Mouse (Mus musculus) MEL-GATA-1-ER (cell line): Measurements from ENCODE around the gene Chpf.

Source experiments
- DNase-seq: peaks from one replicate; pipeline ENCODE4 v3.0.0-alpha.2; 2012; ENCODE audit warnings: low read depth; ENCODE audit errors: extremely low read depth

Chpf gene

DNA sequence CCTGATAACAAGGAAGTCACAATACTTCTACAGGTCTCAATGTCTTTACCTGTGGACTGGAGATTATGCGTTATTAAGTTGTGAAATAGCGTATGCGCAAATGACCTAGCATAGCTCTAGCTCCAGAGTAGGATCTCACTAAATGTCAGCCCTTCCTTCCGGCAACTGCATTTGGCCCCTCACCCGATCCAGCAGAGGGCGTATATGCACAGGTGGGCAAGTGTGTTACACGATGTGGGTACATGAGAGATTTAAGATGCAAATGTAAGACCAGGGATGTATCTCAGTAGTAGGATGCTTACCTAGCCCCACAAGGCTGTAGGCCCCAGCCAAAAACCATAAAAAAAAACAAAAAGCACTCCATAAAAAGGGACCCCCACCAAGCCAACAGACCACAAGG is 20.3 kb upstream of the Chpf start:
- DNase-seq, result no peak

DNA sequence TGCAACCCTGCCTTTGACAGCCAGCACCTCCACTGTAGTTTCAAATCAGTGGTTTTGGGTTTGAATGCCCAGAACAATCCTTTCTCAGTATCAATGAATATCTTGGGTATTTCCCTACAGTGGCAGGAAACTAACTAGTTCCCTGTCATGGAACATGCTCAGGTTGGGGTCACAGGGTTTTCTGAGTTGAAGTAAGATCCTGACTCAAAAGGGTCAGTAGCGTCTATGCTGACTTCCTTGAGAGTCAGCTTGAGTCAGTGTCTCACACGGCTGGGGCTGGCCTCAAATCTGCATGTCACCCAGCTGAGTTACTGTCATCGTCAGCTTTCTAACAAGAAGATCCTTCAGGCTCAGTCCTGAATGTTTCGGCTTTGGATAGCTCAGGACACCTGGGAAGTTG is 19.8 kb upstream of the Chpf start:
- DNase-seq, result no peak

DNA sequence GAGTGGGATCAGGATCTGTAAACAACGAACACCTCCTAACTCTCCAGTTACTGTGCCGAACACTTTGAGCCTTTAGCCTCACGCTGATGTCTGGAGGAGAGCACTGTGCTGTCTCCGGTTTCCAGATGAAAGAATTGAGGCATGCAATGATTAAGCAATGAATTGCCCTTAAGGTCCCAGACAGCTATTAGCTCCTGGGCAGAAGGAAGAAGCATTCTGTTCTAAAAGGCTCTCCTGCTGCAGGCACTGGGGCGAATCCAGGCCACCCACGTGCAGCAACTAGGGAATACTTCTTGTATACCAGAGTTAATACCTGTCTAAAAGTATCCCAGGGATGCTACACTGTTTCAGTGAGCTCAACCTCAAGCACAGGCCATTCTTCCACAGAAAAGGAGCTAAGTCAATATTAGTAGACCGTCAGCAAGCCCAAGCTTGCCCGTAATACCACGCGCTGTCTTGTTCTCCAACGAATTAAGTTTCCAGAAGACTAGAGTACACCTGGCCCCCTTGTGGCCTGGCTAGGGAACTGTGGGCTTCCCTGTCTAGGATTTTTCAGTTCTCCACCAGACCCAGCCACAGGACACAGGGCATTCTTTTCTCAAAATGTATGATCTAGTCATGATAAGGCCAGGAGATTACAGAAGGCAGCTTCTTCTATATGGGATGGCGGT is 15.9 kb upstream of the Chpf start:
- no peak for DNase-seq

DNA sequence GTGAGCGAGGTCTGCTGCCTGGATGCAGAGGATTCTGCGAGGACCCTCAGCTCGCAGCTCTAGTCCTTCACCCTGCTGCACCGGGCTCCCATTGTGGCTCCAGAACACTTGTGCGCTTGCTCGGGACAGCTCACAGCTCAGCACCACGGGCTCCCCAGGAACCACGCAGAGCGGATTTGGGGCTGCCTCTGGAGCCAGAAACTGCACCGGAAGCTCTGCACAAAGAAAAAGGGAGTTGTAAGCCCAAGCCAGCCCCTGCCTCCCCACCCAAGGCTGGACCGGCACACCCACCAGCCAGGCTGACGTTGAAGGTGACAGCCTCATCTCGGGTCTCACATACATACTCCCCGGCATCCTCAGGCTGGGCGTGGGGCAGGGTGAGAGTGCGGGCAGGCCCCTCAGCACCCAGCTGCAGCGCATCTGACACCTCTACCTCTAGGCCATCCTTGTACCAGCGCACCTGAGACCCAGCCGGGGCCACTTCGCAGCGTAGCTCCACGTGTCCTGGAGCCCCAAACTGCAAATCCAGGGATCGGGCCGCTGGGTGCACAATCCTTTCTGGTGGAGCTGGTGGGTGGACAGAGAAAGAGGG is 13.6 kb upstream of the Chpf start:
- no peak for DNase-seq

DNA sequence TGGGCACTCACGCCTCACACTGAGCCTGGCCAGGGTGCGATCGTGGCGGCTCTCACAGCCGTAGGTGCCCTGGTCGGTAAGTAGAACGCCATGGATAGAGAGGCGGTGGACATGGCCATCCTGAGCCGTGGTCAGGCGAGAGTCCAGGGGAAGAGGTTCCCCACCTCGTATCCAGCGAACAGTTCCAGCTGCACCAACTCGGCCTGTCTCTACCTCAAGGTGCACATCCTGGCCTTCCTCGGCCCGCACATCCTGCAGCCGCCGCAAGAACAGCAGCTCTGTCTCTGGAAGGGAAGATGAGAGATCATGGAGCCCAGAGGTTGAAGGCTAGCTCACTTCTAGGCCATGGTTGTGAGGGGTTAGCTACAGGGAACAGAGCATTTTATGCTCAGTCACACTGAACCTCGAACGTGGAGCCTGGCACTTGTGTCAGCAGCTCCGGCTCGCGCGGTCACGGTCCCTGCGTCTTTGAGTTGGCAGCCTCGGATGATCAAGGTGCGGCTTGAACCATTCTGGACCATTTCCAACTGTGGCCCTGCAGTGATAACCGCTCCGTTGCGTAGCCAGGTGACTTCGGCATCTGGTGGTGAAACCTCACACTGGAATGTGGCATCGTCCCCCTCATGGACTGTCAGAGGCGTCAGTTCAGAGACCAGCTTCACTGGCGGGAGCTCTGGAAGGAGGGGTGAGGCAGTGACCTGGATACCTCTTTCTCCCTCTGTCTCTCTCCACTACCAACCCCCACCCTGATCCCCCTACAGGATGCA is 11.9 kb upstream of the Chpf start:
- DNase-seq, result no peak

DNA sequence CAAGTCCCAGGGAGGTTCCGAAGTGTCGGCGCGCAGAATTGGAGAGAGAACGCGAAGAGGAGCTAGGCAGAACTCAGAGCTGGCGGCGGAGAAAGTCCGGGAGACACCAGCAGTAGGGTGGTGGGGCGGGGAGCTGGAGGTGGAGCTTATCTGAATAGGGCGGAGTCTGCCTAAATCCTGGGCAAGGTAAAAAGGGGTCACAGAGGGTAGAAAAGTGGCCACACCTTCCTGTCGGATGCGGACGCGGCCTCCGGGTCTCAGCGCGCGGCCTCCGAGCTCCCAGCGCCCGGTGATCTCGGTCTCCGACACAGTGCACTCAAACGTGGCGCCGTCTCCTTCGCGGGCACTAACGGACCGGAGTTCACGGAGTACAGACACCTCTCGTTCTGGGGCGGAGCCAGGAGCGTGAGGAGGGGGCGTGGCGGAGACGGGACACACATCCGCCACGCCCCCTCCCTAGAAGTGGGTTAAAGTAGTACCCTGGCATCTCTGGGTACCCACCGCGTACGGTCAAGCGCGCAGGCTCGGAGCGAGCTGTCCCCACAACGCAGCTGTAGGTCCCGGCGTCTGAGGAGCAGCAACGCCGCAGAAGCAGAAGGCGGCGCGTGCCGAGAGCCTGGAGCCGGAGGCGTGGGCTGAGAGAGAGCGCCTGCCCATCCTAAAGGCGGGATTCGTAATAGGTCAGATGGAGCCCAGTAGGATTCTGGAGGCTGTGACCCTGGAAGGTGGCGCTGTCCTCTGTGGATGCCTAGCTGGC is 8.5 kb upstream of the Chpf start:
- peak; percentile 62 for DNase-seq

DNA sequence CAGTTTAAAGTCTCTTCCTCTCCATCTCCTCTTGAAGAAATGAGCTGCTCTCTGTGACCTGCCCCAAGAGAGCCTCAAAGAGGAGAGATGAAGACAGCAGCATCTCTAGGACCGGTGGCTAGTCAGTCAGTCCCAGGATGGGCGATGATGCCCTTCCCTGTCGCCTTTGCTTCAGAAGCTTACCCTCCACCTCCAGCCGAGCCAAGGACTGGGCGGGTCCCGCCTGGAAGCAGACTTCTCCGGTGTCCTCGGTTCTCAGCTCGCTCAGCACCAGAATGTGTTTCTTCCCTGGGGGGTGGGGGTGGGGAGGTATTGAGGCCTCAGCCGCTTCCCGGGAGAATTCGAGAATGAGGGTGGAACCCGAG is 7.9 kb upstream of the Chpf start:
- no peak for DNase-seq

DNA sequence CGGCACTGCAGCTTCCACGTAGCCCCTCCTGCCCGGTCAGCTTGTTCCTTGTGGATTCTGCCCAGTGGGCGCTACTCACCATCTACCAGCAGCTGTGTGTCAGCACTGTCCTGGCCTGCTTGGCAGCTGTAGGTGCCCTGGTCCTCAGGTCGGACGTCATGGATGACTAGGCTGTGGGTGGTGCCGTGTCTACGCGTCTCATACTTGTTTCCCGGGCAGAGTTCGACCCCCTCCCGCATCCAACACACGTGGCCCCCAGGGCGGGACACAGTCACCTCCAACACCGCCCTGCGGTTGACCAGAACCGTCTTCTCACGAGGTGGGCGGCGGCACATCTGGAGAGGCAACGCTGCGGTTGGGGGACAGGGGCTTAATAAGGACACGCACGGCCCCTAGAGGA is 7.5 kb upstream of the Chpf start:
- DNase-seq, result no peak

DNA sequence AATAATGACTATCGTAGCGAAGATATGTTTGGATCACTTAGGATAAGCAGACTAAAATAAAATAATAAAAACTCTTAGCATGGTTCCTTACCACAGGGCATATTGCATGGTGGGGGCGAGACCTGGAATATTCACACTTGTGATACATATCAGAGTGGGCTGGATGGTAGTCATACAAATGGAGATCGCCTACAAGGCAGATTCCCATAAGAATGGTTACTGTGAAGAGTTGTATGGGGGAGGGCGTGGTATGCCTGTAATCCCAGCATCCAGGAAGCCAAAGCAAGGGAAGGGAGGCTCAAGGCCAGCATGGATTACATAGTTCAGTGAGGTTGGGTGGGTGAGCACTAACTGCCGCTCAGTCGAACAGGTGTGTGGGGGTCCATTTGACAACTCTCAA is 1.6 kb upstream of the Chpf start:
- no peak for DNase-seq

DNA sequence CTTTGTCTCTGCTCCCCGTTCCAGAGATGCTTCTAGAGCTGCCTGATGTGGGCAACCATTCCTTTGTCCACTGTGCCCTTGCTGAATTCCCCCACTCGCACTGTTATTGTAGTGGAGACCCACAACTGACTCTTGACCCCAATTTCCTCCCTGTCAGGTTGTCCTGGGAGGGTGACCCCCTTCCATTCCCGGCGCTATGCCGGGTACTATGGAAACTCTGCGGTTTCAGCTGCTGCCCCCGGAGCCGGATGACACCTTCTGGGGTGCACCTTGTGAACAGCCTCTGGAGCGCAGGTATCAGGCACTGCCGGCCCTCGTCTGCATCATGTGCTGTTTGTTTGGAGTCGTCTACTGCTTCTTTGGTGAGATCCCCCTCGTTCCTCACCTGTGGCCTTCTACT is 929 bp upstream of the Chpf start:
- no peak for DNase-seq

DNA sequence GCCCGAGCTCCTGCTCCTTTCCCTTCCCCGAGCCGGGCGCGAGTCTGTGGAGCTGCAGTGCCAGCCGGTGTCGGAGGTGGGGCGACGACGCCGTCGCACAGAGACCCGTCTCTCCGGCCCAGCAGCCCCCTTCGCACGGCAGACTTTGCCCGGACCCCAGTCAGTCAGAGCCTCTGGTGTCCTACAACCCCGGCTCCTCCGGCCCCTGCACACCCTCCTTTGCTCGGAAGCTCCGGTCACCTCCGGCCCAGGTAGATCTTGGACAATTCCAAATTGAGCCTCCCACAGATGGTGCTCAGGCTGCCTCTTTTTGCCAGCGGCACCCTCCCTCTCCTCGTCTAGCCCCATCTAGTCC is 505 bp upstream of the Chpf start:
- DNase-seq, result no peak

DNA sequence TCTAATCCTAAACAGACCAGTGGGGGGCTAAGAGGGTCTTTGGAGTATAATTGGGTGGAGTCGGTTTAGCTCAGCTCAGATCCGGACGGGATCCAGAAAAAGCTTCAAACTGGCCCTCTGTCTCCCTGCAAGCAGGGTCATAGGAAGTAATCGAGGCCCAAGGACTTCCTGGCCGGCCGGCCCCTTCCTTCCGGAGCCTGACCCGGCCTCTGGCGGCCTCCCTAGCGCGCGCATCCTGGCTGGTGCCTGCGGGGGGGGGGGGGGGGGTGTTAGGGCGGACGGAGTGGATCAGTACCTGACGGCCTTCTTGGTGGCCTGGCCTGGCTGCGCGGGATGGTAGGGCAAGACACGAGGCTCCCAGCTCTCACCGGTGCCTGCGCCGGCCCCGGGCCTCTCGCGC is 610 bp downstream of the Chpf start:
- no peak for DNase-seq

DNA sequence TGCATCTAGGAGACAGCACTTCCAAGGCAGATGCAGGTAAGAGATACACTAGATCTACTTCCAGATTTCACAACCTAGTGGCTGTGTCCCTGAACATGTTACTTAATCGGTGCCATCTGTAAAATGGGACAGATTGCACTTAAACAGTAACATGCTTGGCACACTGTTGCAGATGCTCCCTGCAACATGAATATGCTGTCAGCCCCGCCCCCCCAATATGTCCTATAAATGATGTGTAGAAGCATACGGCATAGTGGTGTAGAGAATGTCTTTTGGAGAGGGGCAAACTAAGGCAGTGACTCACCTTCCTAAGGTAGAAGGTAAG is 1.2 kb downstream of the Chpf start:
- no peak for DNase-seq

DNA sequence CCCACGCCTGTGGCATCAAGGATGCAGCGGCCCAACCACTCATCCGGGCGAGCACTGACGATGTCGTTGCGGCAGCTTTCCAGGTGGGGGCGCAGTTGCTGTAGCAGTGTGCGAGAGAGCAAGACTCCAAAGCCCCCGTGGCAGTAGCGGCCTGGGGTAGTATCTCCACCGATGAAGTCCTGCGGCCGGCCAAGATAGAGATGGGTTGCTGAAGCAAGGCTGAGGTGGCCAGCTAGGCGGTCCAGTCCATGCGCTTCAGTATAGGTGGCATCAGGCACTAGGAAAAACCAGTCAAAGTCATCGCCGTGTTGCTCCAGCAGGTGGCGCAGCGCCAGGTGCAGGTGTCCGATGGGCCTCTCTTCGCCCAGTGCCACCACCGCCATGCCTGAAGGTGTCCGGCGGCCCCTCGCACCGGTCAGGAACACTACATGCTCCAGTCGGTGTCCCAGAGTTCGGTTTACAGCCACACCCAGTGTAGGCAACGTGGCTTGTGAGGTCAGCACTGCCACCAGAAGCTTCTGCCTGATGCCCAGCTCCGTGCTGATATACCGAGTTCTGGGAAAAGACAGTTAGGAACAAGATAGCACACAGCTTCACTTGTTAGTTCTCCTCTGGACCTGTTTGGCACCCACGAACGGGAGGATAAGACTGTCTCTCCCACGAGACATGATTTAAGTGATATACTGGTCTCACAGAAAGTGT is 1.7 kb downstream of the Chpf start:
- peak; percentile 62 for DNase-seq

DNA sequence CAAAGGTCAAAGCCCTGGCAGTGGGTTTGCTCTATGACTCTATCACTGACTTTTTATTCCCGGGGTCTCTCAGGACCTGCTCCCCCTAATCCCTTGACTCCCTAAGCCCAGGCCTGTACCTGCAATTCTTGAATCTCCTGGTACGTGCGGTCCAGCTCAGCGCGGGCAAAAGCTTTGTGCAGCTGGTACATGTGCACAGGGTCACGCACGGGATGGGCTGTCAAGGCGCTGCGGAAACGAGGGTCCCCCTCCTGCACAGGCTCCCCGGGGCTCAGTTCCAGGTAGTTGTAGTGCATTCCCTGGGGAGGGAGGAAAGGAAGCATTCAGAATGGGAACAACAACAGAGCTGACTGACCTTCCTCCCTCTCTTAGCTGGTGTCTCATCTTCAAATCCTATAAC is 2.7 kb downstream of the Chpf start:
- no peak for DNase-seq

DNA sequence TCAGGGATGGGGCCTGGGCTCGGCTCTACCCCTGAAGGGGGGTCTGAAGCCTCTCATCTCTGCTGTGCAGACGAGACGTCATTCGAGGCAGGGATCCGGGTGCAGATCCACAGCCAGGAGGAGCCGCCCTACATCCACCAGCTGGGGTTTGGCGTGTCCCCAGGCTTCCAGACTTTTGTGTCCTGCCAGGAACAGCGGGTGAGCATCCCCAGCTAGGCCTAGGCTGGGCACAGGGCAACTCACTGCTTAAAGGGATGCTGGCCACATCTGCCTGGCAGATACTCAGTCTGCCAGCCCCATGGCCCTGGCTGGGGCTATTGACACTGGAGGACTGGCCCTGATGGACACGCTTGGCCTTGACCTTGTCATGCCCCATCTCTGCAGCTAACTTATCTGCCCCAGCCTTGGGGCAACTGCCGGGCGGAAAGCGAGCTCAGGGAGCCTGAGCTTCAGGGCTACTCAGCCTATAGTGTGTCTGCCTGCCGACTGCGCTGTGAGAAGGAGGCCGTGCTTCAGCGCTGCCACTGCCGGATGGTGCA is 9.8 kb downstream of the Chpf start:
- DNase-seq, result no peak

DNA sequence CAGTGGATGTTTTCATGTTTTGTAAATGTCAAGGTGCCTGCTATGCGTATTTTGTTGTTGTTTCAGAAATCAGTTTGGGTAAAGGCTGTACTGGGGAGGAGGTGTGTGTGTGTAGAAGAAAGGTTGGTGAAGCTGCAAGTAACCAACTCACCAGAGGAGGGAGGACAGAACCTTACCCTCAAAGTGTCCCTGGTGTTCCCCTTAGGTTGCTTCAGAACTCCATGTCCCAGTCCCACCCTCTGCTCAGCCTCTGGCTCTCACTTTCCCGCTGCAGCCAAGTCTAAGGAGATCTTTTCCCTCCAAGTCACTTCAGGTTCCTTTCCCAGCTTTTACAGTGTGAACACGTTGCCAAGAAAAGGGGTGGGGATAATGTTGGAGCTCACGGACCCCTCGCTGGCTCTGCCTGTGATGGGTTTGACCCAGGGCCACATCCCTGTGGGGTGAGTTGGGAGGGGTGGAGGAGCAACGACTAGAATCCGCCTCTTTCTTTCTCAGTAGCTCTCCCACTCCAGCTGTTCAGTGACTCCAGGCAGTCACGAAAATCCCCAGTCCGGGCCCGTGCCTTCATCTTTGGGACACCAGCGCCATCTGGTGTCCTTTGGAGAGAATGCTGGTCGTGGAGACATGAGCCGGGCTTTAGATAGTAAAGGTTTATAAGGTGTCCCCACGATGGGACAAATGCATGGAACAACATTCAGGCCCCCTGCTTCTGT is 11.7 kb downstream of the Chpf start:
- DNase-seq, result no peak

DNA sequence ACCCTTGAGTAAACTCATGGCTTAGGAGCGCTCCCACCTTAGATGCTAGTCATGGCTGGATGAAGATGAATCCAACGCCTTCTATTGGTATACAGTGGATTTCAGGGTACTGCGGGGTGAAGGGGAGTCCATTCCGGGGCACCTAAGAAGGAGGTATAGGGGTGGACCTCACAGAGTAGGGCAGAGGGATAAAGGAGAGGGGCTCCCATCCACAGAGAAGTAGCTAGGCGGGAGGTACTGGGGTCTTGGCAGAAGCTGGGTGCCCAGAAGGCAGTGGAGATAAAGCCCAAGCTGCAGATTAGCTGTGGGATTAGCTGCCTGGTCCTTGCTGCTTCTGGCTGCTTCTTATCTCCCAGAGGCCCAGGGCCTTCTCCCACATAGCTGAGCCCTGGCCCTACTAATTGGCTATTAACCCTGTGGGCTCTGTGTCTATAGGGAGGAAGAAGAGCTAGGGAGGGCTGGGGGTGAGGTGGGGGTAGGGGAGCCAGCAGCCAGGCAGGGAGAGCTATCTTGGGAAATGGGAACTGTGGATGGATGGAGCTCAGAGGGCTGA is 15.4 kb downstream of the Chpf start:
- no peak for DNase-seq

DNA sequence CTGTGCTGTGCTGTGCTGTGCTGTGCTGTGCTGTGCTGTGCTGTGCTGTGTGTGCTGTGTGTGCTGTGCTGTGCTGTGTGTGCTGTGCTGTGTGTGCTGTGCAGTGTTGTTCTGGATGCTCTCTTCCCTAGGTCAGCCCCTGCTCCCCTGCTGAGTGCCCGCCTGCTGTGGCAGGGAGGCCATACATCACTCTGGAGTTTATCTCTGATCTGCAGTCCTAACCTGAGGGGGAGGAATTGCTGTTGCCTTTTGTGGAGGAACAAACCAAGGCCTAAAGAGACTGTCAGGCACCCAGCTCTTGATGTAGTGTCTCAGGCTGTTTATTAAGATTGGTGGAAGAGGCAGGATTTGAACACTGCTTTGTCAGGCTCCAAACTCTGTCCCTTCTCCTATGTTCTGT is 16.5 kb downstream of the Chpf start:
- no peak for DNase-seq

DNA sequence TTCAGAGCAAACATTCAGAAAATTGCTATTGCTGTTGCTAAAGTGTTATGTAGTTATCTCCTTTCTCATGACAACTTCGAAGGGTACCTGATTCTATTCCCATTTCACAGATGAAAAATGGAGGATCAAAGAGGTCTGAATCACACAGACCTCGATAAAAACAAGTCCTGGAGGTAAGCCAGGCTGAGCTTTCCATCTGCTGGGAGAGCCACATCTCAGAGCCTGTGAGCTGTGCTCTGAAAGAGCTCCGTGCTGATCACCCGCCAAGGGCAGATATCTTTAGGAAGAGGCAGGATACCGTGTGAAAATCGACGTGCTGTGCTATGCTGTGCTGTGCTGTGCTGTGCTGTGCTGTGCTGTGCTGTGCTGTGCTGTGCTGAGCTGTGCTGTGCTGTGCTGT is 18.8 kb downstream of the Chpf start:
- DNase-seq, result no peak
